Mouse (Mus musculus) right cerebral cortex, adult 2 months (tissue): ENCODE measurements at regions not wholly inside any gene's neighbourhood (a gene's known extent, or its start where the extent isn't known, plus 50 kb on each side); places are given as distances from the start of the nearest gene placed in this dataset.

Experiments
- DNase-seq, 2 experiments: peaks; one replicate each; pipeline ENCODE4 v3.0.0; 2021 to 2022; ENCODE audit warnings: low spot score in 2 of 2

DNA sequence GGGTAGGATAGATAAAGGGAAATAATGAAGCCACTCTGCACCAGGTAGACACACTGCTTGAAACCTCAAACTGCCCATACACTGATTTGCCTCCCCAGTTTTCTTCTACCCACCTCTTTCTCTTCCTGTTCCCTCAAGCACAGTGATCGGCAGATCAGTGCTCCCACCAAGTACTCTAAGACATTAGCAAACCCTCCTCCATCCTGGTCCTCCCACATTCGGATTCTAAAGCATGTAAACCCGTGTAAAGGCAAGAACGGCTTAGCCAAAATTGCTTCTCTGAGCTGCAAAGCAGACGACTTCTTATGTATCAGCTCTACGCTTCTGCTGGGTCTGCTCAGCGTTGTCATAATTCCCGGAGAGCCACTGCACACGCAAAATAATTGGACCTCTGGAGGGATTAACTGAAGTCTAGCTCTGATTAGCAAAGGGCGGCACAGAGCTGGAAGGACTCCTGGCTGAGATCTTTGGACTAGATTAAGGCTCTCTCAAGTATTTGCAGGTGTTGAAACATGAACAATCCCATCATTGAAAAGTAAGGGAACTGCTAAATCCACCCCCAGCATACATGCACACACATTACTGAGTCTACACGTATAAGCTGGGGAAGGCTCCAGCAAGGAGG is 67.2 kb downstream of the Mtx3 start:
- DNase-seq, result peak in 1 of 2 experiments; percentile 26

- no peak for DNase-seq
Observed at GRCm38 (mm10) chr13:92912661-92913060, 68.1 kb downstream of the Mtx3 start.

DNA sequence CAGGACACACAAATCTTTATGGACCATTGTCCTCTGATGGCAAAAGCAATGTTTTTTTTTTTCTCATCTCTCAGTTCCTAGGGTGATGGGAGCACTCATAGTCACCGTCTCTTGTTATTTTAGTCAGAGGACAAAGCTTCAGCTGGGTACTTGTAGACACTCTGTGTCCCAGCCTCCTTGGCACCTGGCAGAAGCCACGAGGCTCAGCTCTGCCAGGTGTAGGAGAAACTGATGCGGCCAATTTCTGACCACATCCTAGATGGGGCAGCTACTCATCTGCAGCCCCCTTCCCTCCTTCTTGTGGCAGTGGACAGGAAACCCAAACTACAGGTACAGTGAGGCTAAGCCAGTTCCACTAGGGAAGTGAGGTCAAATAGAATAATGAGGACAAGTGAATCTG is 70.1 kb downstream of the Mtx3 start:
- no peak for DNase-seq

DNA sequence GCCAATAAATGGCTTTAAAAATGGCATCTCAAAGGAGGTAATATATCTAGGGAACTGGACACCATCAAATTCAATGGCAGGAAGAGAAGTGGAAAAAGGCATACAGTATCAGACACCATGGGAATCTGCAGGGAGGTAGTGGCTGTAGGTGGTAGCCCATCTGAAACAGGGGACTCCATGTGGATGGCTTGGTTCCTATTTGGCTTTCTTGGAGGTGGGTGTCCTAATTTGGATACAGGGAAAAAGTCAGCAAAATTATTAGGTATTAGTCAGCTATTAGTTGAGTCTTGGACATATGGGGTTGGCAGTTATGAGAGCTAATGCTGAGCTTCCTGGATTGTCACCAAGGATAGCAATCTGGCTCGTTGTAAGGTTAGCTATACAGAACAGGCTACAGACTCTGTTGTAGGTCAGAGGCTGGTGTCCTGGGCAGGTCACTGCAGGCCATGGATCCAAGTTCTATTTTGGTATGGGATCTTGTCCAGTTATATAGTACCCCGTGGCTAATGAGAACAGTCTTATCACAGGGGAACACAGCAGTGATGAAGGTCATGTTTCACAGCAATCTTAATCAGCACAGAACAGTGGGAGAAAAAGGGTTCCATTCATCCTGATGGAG is 70.8 kb downstream of the Mtx3 start:
- no peak for DNase-seq

- DNase-seq, result no peak
Observed at GRCm38 (mm10) chr13:92915948-92916710, 71.6 kb downstream of the Mtx3 start.

GRCm38 (mm10) chr13:92919882-92920281 is 75.3 kb downstream of the Mtx3 start:
- no peak for DNase-seq

- no peak for DNase-seq
Observed at GRCm38 (mm10) chr13:92921936-92922335, 77.4 kb downstream of the Mtx3 start.

- DNase-seq, result no peak
Observed at GRCm38 (mm10) chr13:92923496-92923895, 78.9 kb downstream of the Mtx3 start.

- no peak for DNase-seq
Observed at GRCm38 (mm10) chr13:92924021-92924420, 79.5 kb downstream of the Mtx3 start.

DNA sequence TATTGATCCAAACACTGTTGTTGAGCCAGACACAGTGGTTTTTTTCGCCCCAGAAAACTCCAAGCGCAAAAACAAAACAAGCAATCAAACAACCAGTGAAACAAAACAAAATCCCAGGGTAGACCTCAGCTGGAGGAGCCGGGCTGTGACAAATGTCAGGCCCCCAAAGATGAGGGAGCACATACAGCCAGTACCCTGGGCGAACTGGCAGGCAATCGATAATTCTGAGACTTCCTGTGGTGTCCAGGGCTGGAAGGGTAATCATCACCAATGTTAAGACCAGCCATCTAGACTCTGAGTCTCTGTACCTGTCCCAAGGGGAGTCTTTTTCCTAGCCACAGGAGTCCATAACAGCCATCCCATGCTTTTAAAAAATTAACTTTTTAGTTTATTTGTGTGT is 80.6 kb downstream of the Mtx3 start:
- no peak for DNase-seq

DNA sequence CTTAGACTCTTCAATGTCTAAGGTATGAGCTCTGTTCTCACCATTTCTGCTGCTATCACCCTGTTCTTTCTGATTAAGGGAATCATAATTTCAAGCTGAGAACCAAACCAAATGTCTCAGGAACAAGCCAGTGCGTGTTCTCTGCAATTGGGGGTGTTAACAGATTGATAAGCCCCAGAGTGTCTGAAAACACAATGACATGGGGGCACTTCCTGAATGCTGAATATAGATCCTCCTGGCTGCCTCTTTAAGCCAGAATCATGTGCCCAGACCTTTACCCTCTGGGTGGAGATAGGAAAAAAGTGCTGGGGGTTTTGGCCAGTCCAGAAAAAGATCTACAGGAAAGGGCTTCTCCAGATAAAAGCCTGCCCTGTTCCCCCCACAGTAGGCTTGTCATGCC is 84.0 kb downstream of the Mtx3 start:
- DNase-seq, result no peak

GRCm38 (mm10) chr13:92931696-92932095 is 87.1 kb downstream of the Mtx3 start:
- no peak for DNase-seq

DNA sequence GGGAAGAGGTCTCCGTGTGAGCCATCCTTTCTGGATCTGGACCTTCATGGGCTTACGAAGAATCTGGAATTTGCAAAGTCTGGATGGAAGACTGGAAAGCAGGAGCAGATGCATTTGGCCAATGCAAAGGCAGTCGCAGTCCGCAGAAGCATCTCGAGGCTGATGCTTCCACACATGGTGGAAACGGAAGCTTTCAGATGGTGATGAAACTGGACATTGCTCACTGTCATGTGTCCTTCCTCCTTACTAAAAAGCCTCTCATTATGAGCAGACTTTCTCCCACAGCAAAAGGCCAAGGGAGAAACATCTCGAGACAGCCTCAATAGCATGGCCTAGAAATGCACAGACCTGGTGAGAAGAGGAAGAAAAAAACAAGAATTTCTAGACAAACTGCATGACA is 94.5 kb downstream of the Mtx3 start:
- DNase-seq, result no peak

GRCm38 (mm10) chr13:92940610-92941009 is 96.0 kb downstream of the Mtx3 start:
- no peak for DNase-seq

DNA sequence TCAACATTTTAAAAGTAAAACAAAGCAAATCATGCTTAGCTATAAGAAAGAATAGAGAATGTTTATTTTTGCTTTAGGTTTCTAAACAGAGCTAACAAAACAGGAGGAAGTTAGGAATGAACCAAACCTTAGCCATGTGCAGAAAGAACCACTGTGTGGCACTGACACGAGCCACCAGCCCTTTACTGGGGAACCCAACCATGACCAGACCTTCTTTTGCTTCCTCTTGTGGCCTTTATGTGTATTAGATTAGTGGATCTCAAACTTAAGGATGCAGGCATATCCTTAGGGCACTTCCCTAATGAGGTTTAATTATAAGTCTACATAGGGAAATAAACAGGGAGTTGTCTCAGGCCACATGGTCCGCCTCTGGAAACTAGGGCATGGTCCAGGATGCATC is 104.0 kb downstream of the Mtx3 start:
- DNase-seq, result no peak

DNA sequence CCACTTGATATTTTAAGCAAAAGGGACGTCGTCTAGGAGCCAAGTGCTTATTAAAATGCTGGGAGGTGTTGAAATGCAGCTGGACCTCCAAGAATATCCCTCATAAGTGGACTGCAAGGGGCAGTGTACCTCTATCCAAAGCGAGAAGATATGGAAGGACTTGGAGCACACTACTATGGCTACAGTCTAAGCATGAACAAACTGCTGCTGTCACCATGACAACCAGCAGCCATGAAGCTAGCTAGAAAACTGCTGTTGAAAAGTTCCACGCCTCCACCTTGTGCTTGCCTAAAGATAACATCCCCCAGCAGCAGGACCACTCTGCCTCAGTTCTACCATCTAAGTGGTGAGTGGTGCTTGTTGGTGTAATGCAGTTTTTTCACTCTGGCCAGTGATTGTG is 115.5 kb downstream of the Mtx3 start:
- DNase-seq, result peak; percentile 54 to 71

DNA sequence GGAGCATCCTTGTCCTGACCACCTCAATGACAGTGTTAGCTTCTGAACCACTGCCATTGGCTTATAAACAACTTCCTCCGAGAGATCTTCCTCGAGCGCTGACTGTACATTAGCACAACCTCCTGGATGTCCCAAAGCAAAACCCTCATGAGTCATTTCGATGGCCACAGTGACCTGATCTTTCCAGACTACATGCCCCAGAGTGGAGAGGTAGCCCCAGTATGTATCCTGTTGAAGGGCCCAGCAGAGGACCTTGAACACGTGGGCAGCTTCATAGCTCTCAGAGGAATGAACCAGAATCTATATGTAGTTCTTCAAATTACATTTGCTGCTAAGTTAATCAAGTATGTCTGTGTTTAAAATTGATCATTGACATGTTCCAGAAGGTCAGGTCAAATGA is 118.1 kb downstream of the Mtx3 start:
- DNase-seq, result no peak

- DNase-seq, result no peak
Observed at GRCm38 (mm10) chr13:92963351-92963895, 118.9 kb downstream of the Mtx3 start.

- no peak for DNase-seq
Observed at GRCm38 (mm10) chr13:92964213-92964743, 119.7 kb downstream of the Mtx3 start.

DNA sequence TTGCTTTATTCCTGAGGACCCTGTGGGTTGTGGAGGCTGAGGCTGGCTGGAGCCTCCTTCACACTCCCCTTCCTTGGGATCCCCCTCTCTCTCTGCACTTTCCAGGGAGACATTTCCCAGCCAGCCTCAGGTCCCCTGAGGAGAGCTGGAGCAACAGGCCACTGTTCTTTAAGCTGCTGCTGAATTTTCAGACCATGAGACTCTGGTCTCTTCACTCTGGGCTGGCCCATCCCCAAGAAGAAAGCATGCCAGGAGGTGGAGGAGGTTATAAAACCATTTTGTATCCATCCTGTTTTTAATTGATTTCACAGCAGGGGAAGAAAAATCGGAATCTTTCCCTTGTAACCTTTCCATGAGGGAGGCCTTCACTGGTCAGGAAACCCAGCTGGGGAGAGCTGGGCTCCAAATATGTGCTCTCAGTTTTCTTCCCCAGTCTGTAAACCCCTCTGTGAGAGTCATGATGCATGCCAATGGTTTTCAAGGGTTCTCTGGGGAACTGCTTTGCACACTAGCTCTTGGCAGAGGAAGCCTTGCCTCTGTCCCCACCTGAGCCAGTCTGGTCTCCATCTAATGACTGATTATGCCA is 122.6 kb downstream of the Mtx3 start:
- no peak for DNase-seq

GRCm38 (mm10) chr13:92969579-92969978 is 125.0 kb downstream of the Mtx3 start:
- no peak for DNase-seq

DNA sequence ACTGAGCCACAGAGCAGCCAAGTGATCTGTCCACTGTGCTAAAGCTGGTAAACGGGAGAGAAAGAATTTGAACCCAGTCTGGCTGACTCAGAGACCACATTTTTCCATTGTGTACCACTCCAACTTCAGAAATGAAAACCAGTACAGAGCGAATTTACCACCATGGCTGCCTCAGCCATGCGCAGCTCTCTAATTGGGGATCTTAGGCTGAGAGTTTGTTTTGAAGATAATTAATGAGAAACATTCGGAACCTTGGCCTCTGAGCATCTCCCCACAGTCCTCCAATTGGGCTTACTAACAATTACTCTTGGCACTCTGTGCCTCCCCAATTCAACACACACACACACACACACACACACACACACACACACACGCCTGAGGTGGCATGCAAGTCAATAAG is 128.3 kb downstream of the Mtx3 start:
- DNase-seq, result no peak
